Mouse (Mus musculus) small intestine, adult 2 months (tissue): ENCODE measurements around the gene D630036H23Rik.

Experiments used
- CTCF ChIP-seq: fragments of 200-500 bp; IDR thresholded peaks from 2 replicates; pipeline ENCODE4 v1.5.1; 2012; ENCODE audit warnings: low read depth, mild to moderate bottlenecking, control low read depth, inconsistent platforms, low read length, moderate library complexity, mixed read lengths; ENCODE audit not compliant: insufficient replicate concordance, insufficient read length; ENCODE audit errors: extremely low read depth
- POLR2A ChIP-seq: fragments of 200-500 bp; IDR thresholded peaks from 2 replicates; pipeline ENCODE4 v1.6.1; 2012; ENCODE audit warnings: low read depth, mild to moderate bottlenecking, control low read depth, inconsistent platforms, low read length, moderate library complexity

DNA sequence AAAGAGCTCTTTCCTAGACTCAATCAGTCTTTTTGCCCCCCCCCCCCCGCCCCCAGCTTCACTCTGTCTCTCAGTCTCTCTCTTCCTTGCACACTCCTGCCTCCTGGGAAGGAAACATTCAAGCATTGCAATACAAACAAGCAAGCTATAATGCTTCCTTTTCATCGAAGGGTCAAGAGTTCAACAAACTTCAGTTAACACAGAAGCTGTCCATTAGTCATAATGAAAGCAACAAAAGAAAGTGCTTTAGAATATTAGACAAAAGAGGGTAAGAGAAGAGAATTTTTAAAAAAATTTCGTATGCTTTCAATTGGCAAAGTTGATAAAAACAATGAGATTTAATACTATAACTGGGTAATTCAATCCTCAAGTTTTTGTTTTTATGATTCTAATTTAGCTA, 1.7 kb downstream of the D630036H23Rik start:
- TF ChIP-seq CTCF = no peak
- no peak for TF ChIP-seq POLR2A
